Mouse (Mus musculus) adrenal gland, postnatal 10 days (tissue): ENCODE measurements around the gene Mthfd1l. TPM values are rescaled to one million over a fixed set of nuclear protein-coding genes. Genes with fewer than 3 reads are reported as not detected.

Experiments used
- DNase-seq: peaks from one replicate; pipeline ENCODE4 v3.0.0; 2021; ENCODE audit warnings: mixed read lengths
- total RNA-seq, 2 experiments: library from RNA; stranded (reverse); gene quantifications; 2 replicates each; pipeline ENCODE4 v1.2.3; 2021

Gene Mthfd1l
- total RNA-seq, 2 experiments from 2014 or later = 10.4 to 10.5 TPM

- peak; percentile 15 for DNase-seq
Measured at GRCm38 (mm10) chr10:4210313-4211066, 237.6 kb downstream of the Mthfd1l start.

GRCm38 (mm10) chr10:4211067-4211447 is 238.1 kb downstream of the Mthfd1l start:
- DNase-seq = no peak

Other genes with a start within 250 kb of the Mthfd1l start
- 10 to 100 TPM; 11.1 to 14.5 TPM for gene Plekhg1, start 232.8 kb upstream of the Mthfd1l start, total RNA-seq